Mouse (Mus musculus): ENCODE results near the gene Nsun6. TPM values are rescaled to one million over a fixed set of nuclear protein-coding genes. Genes with fewer than 3 reads are reported as not detected.

The Nsun6 gene
- polyA plus RNA-seq, 1 experiment from 2014 or later = 8.3 TPM

- ATAC-seq (ENCODE audit: extremely low read depth, insufficient number of reproducible peaks, low FRiP score, low TSS enrichment) = no peak
- Histone ChIP-seq H3K4me3 (no peak overlapping the region), H3K9me3 (no peaks in the 10 kb centered on the region), H3K27me3 (replicated peaks) (no peaks in the 10 kb centered on the region), H3K27ac (replicated peaks) (no peak overlapping the region), H3K36me3 (peaks cover 48% of the 10 kb centered on the region), H3K4me1 (no peaks in the 10 kb centered on the region), H3K4me2 (no peak overlapping the region), H3K9ac (no peak overlapping the region)
- WGBS = 85% methylated on average over 4 of the region's 4 CpGs
These were observed 65.5 kb downstream of the Nsun6 start for GRCm38 (mm10) chr2:14989350-14989749.

GRCm38 (mm10) chr2:14988451-14988850, 66.4 kb downstream of the Nsun6 start:
- no peak overlapping the region for H3K9ac ChIP-seq
- H3K4me3 ChIP-seq = no peak overlapping the region
- H3K27ac ChIP-seq (replicated peaks) = no peak overlapping the region
- peaks cover 55% of the 10 kb centered on the region for H3K36me3 ChIP-seq
- H3K4me1 ChIP-seq = no peaks in the 10 kb centered on the region
- no peak for ATAC-seq (ENCODE audit: extremely low read depth, insufficient number of reproducible peaks, low FRiP score, low TSS enrichment)
- 68% methylated on average over 4 of the region's 4 CpGs for WGBS
- no peak overlapping the region for H3K4me2 ChIP-seq
- no peaks in the 10 kb centered on the region for H3K9me3 ChIP-seq
- no peaks in the 10 kb centered on the region for H3K27me3 ChIP-seq (replicated peaks)

- Histone ChIP-seq H3K4me2 (no peak overlapping the region), H3K9me3 (no peaks in the 10 kb centered on the region), H3K36me3 (peaks cover 58% of the 10 kb centered on the region), H3K4me3 (no peak overlapping the region), H3K27me3 (replicated peaks) (no peaks in the 10 kb centered on the region), H3K4me1 (no peaks in the 10 kb centered on the region), H3K9ac (no peak overlapping the region), H3K27ac (replicated peaks) (no peak overlapping the region)
- no peak for ATAC-seq (ENCODE audit: extremely low read depth, insufficient number of reproducible peaks, low FRiP score, low TSS enrichment)
- WGBS = 76% methylated on average over 11 of the region's 11 CpGs
These were observed 70.8 kb downstream of the Nsun6 start for GRCm38 (mm10) chr2:14984029-14984428.

- no peak for ATAC-seq (ENCODE audit: extremely low read depth, insufficient number of reproducible peaks, low FRiP score, low TSS enrichment)
- H3K27ac ChIP-seq (replicated peaks) = no peak overlapping the region
- 73% methylated on average over 2 of the region's 2 CpGs for WGBS
- H3K9ac ChIP-seq = no peak overlapping the region
- H3K36me3 ChIP-seq = peaks cover 16% of the 10 kb centered on the region
- no peaks in the 10 kb centered on the region for H3K27me3 ChIP-seq (replicated peaks)
- H3K4me2 ChIP-seq = no peak overlapping the region
- H3K4me3 ChIP-seq = no peak overlapping the region
- no peaks in the 10 kb centered on the region for H3K9me3 ChIP-seq
- H3K4me1 ChIP-seq = peaks cover 5% of the 10 kb centered on the region; the same call in 1 of the 2 replicates
These were observed 93.4 kb downstream of the Nsun6 start for GRCm38 (mm10) chr2:14961493-14961892.

- Histone ChIP-seq H3K27ac (replicated peaks) (no peak overlapping the region), H3K9ac (no peak overlapping the region), H3K27me3 (replicated peaks) (no peaks in the 10 kb centered on the region), H3K36me3 (peaks cover 16% of the 10 kb centered on the region), H3K4me1 (peaks cover 5% of the 10 kb centered on the region; the same call in 1 of the 2 replicates), H3K9me3 (no peaks in the 10 kb centered on the region), H3K4me2 (no peak overlapping the region), H3K4me3 (no peak overlapping the region)
- ATAC-seq (ENCODE audit: extremely low read depth, insufficient number of reproducible peaks, low FRiP score, low TSS enrichment) = no peak
- WGBS = 64% methylated on average over 1 of the region's 1 CpGs
These were observed 93.8 kb downstream of the Nsun6 start for GRCm38 (mm10) chr2:14960963-14961488.

GRCm38 (mm10) chr2:14953090-14953489, 101.8 kb downstream of the Nsun6 start:
- Histone ChIP-seq H3K9me3 (no peaks in the 10 kb centered on the region), H3K4me3 (no peak overlapping the region), H3K9ac (no peak overlapping the region), H3K4me1 (peaks cover 10% of the 10 kb centered on the region; the same call in 1 of the 2 replicates), H3K27me3 (replicated peaks) (no peaks in the 10 kb centered on the region), H3K27ac (replicated peaks) (no peak overlapping the region), H3K36me3 (no peaks in the 10 kb centered on the region), H3K4me2 (no peak overlapping the region)
- WGBS = 69% methylated on average over 2 of the region's 2 CpGs
- ATAC-seq (ENCODE audit: extremely low read depth, insufficient number of reproducible peaks, low FRiP score, low TSS enrichment) = no peak

Other genes starting within 250 kb of the Nsun6 start
- gene Arl5b, start 5.7 kb downstream of the Nsun6 start, polyA plus RNA-seq (2015; fragmentation: Nextera tagmentation; extraction: Ambion mirVana) = 17.1 and 21.7 TPM in 2 replicates

Data from heart, embryonic 13.5 days (tissue).